Mouse (Mus musculus): ENCODE results near the gene Strap.

DNA sequence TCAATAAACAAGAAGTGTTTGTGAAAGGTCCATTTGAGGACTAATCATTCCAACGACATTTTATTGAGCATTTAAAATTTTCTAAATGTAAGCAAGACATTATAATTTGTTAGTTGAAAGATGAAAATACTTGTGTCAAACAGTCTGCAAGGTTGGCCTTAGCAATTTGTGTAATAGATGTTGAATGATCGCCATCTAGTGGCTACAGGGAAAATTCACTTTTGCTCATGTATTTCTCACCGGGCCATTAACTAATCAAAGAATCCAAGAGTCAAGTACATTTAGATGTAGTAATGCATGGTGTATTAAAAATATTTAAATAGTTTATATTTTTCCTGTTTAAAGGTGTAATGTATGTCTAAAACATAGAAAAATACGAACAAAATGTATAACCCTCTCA lies 11.0 kb upstream of the Strap start:
- peak; percentile 86 for TF ChIP-seq CTCF (IDR thresholded peaks at IDR 0.05; ENCODE audit: low read depth)
- TF ChIP-seq EP300 (optimal IDR thresholded peaks at IDR 0.05) = no peak

All from stomach, postnatal 0 days (tissue).